Mouse (Mus musculus): ENCODE data around the gene Gnaz.

DNA sequence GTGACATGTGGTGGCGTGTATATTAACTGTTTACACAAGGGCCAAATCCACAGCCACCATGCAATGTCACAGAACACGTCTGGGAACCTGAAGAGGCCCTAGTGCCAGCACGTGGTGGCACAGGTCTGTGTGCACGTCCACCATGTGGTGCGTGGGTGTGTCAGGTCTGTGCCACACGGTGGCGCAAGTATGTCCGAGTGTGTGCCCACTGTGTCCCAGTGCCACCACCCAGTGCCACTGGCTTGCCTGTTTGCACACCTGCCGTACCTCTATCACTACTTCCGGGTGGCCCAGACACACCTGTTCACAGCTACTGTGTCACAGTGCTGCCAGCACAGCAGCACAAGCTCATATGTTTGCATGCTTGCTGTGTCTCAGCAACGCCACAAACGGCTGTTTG, 32.5 kb upstream of the Gnaz start:
- TF ChIP-seq CTCF (IDR thresholded peaks at IDR 0.05; ENCODE audit: borderline replicate concordance, insufficient read depth, low read length) (peak; percentile 51; the same call in 1 of the 2 replicates), POLR2A (IDR thresholded peaks at IDR 0.05; ENCODE audit: low read depth, low read length) (no peak)

Measured in embryonic fibroblast, embryonic 13.5 days (primary cell).